Mouse (Mus musculus): ENCODE measurements around the gene Tmem33.

DNA sequence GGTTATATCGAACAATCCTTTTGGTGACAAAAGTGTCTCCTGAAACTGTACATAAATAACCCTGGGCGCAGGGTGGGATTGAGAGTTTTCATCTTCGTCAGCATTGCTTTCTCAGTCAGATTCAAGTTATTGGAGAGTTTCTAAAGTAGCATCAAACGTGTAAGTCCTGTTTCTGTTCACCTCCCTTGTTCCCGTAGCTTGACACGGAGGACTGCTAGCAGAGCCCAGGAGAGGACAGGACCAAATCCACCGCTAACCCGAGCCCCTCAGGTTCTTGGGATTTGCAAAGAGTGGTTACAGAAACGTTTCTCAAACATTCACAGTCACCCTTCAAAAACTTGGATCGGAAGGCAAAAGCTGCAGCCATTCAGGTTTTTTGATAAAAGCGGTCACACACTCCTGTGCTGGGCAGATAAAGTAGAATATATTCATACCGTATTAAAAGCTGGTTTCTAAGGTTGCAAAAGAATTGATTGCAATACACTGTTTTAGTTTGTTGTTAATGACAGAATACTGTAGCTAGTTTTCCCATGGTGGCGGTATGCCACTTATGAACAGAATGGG is 47.4 kb downstream of the Tmem33 start:
- TF ChIP-seq FLI1 (IDR thresholded peaks at IDR 0.05; ENCODE audit: low read length) = no peak
- TF ChIP-seq GATA1 (IDR thresholded peaks at IDR 0.05; ENCODE audit: borderline replicate concordance, low read length) = no peak

Measured in megakaryocyte, embryonic 14.5 days (primary cell).